Mouse (Mus musculus): Measurements from ENCODE around the gene Banf2. TPM values are rescaled to one million over a fixed set of nuclear protein-coding genes. Genes with fewer than 3 reads are reported as not detected.

The Banf2 gene
- polyA plus RNA-seq, 1 experiment from 2014 or later, result not detected

DNA sequence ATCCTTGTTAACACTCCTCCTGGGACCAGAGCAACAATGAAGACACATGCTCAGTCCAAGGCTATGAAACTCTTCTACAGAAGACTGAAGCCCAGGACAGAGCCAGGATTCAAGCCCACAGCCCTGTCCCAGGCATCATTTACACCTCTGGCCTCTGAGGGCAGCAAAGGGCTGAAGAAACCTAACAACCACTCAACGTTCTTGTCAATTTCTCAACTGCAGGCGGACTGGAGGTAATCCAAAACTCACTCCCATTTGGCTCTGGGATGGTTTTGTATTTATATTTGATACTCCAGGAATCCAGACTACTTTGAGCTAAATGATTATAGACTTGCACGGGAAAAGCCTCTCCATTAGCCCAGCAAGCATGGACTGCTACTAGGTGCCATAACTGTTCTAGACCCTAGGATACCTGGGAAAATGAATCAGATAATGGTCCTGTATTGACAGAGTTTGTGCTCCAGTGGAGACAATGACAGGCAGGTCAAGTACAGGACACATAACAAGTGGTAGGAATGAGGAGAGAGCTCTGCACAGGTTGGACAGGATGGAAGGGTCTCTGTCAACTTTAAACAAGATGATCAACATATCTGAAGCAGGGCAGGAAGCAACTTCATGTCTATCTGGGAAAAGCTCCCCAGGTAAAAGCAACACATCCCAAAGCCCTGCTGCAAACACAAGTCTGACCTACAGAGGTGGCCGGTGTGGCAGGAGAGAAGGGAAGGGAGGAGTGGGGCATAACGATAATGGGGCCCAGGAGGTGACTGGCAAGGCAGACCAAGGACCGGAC, 27.5 kb upstream of the Banf2 start:
- Histone ChIP-seq H3K27ac (ENCODE audit: low read length) (peak overlapping the region; percentile 8; the same call in 1 of the 2 replicates), H3K4me1 (ENCODE audit: insufficient read depth, low read length) (peaks cover 69% of the 10 kb centered on the region), H3K4me3 (ENCODE audit: low read length) (no peak overlapping the region), H3K27me3 (ENCODE audit: insufficient read depth, low read length) (no peaks in the 10 kb centered on the region), H3K4me2 (replicated peaks; ENCODE audit: low read depth, low read length) (no peak overlapping the region), H3K9ac (replicated peaks; ENCODE audit: low read length) (no peak overlapping the region), H3K36me3 (ENCODE audit: insufficient read depth, low read length) (0 out of 2 replicates have a peak, but pooled peaks cover 2% of the 10 kb centered on the region), H3K9me3 (ENCODE audit: low read length) (no peaks in the 10 kb centered on the region)
- 66% methylated on average over 6 of the region's 6 CpGs for WGBS
- ATAC-seq (ENCODE audit: low FRiP score, low TSS enrichment), result no peak

DNA sequence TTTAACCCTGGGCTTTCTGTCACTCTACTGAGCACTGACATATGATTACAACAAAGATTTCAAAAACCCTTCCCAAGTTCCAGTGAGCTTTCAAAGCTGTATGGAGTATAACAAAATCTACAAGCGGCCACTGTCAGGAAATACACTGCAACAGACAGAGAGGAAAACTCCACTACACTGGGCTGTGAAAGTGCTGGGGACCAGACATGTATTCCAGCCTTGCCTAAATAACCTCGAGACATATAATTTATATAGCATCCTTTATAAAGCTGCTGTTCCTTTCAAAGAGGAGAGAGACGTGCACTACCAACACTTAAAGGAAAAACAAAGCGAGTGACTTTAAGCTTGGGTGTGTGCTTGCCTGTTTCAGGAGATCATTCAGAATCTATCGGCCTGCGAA, 26.2 kb upstream of the Banf2 start:
- ATAC-seq (ENCODE audit: low FRiP score, low TSS enrichment), result no peak
- Histone ChIP-seq H3K27me3 (ENCODE audit: insufficient read depth, low read length) (no peaks in the 10 kb centered on the region), H3K9ac (replicated peaks; ENCODE audit: low read length) (no peak overlapping the region), H3K4me1 (ENCODE audit: insufficient read depth, low read length) (peaks cover 66% of the 10 kb centered on the region), H3K9me3 (ENCODE audit: low read length) (no peaks in the 10 kb centered on the region), H3K4me3 (ENCODE audit: low read length) (no peak overlapping the region), H3K4me2 (replicated peaks; ENCODE audit: low read depth, low read length) (no peak overlapping the region), H3K36me3 (ENCODE audit: insufficient read depth, low read length) (0 out of 2 replicates have a peak, but pooled peaks cover 2% of the 10 kb centered on the region), H3K27ac (ENCODE audit: low read length) (no peak overlapping the region)
- WGBS, result 77% methylated on average over 6 of the region's 6 CpGs

GRCm38 (mm10) chr2:144007211-144007610, 25.6 kb upstream of the Banf2 start:
- Histone ChIP-seq H3K27ac (ENCODE audit: low read length) (no peak overlapping the region), H3K9me3 (ENCODE audit: low read length) (no peaks in the 10 kb centered on the region), H3K4me3 (ENCODE audit: low read length) (no peak overlapping the region), H3K9ac (replicated peaks; ENCODE audit: low read length) (no peak overlapping the region), H3K4me1 (ENCODE audit: insufficient read depth, low read length) (peaks cover 64% of the 10 kb centered on the region), H3K4me2 (replicated peaks; ENCODE audit: low read depth, low read length) (no peak overlapping the region), H3K36me3 (ENCODE audit: insufficient read depth, low read length) (0 out of 2 replicates have a peak, but pooled peaks cover 2% of the 10 kb centered on the region), H3K27me3 (ENCODE audit: insufficient read depth, low read length) (no peaks in the 10 kb centered on the region)
- no peak for ATAC-seq (ENCODE audit: low FRiP score, low TSS enrichment)
- WGBS, result 79% methylated on average over 4 of the region's 4 CpGs

DNA sequence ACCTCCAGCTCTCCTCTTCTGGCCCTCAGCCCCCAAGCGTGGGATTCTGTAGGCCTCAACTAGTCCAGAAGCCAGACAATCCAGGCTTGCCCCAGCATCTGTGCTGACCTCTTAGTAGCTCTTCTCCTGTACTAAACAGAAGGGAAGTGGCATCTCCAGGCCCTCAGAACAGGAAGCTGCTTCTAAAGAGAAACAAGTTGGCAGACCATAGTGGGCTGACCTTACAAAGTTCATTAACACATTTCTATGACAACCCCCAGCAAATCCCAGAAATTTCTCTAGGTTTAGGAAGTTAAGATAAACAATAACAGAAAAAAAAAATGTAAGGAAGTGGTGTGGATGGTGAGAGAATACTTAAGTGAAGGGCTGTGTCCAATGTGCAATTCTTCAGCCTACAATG, 23.8 kb upstream of the Banf2 start:
- ATAC-seq (ENCODE audit: low FRiP score, low TSS enrichment), result no peak
- Histone ChIP-seq H3K9ac (replicated peaks; ENCODE audit: low read length) (peak overlapping the region; percentile 25; the same call in 1 of the 2 replicates), H3K4me1 (ENCODE audit: insufficient read depth, low read length) (peaks cover 53% of the 10 kb centered on the region), H3K36me3 (ENCODE audit: insufficient read depth, low read length) (0 out of 2 replicates have a peak, but pooled peaks cover 2% of the 10 kb centered on the region), H3K27ac (ENCODE audit: low read length) (peak overlapping the region; percentile 96; the same call in 1 of the 2 replicates), H3K9me3 (ENCODE audit: low read length) (no peaks in the 10 kb centered on the region), H3K4me2 (replicated peaks; ENCODE audit: low read depth, low read length) (peak overlapping the region; percentile 60), H3K4me3 (ENCODE audit: low read length) (peak overlapping the region; percentile 81), H3K27me3 (ENCODE audit: insufficient read depth, low read length) (no peaks in the 10 kb centered on the region)
- 76% methylated on average over 1 of the region's 1 CpGs for WGBS

DNA sequence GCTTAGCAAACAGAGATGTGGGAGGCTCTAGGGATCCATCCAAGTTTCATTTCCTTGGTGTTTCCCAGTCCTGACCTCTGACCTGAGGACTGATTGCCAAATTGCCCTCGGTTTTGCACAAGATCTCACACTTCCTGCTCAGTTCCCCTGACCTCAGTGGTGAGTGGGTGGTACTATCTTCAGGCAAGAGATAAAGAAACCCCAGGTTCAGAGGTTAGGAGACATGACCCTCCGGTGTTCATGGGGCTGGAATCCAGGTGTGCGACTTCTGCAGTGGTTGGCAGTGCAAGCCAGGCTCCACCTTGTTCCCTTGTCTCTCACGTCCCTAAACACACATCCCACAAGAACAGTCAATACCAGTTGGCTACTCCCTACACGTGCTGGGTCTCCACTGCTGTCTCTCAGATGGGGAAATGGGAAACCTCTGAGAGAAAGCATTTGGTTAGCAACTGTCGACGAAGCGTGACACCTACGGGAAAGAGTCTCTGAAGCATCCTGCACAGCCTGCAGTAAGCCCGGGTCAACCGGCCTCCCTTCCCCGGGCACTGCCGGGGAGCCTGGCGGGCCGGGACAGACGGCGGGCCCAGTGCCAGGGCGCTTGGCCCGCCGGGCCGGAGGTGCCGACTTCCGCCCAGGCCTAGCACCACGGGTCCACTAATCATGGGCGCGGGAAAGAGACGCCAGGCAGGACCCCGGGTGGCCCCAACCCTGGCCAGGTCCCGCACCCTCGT, 23.1 kb upstream of the Banf2 start:
- WGBS, result 1% methylated on average over 29 of the region's 30 CpGs
- peak overlapping the region; percentile 90 for H3K9ac ChIP-seq (replicated peaks; ENCODE audit: low read length)
- H3K4me2 ChIP-seq (replicated peaks; ENCODE audit: low read depth, low read length), result peak overlapping the region; percentile 60
- 0 out of 2 replicates have a peak, but pooled peaks cover 2% of the 10 kb centered on the region for H3K36me3 ChIP-seq (ENCODE audit: insufficient read depth, low read length)
- H3K4me3 ChIP-seq (ENCODE audit: low read length), result peak overlapping the region; percentile 81
- H3K27ac ChIP-seq (ENCODE audit: low read length), result peak overlapping the region; percentile 96
- no peaks in the 10 kb centered on the region for H3K27me3 ChIP-seq (ENCODE audit: insufficient read depth, low read length)
- H3K9me3 ChIP-seq (ENCODE audit: low read length), result no peaks in the 10 kb centered on the region
- H3K4me1 ChIP-seq (ENCODE audit: insufficient read depth, low read length), result peaks cover 48% of the 10 kb centered on the region
- peak; percentile 17 for ATAC-seq (ENCODE audit: low FRiP score, low TSS enrichment)

- Histone ChIP-seq H3K4me3 (ENCODE audit: low read length) (peak overlapping the region; percentile 81), H3K9me3 (ENCODE audit: low read length) (no peaks in the 10 kb centered on the region), H3K4me1 (ENCODE audit: insufficient read depth, low read length) (peaks cover 41% of the 10 kb centered on the region), H3K27ac (ENCODE audit: low read length) (peak overlapping the region; percentile 96), H3K36me3 (ENCODE audit: insufficient read depth, low read length) (0 out of 2 replicates have a peak, but pooled peaks cover 2% of the 10 kb centered on the region), H3K9ac (replicated peaks; ENCODE audit: low read length) (peak overlapping the region; percentile 90), H3K27me3 (ENCODE audit: insufficient read depth, low read length) (no peaks in the 10 kb centered on the region), H3K4me2 (replicated peaks; ENCODE audit: low read depth, low read length) (peak overlapping the region; percentile 60)
- WGBS, result under 1% methylated on average over 89 of the region's 107 CpGs
- peak; percentile 49 for ATAC-seq (ENCODE audit: low FRiP score, low TSS enrichment)
These were observed 22.4 kb upstream of the Banf2 start for GRCm38 (mm10) chr2:144010282-144011044.

GRCm38 (mm10) chr2:144011080-144011551, 21.7 kb upstream of the Banf2 start, which contains the start of gene Rrbp1:
Rrbp1 (minus strand) TSS chr2:144011263.
- peak within 1 kb of the TSS; percentile 90 for H3K9ac ChIP-seq (replicated peaks; ENCODE audit: low read length)
- no peaks in the 10 kb centered on the region for H3K9me3 ChIP-seq (ENCODE audit: low read length)
- peak within 1 kb of the TSS; percentile 96 for H3K27ac ChIP-seq (ENCODE audit: low read length)
- peak within 1 kb of the TSS; percentile 60 for H3K4me2 ChIP-seq (replicated peaks; ENCODE audit: low read depth, low read length)
- ATAC-seq (ENCODE audit: low FRiP score, low TSS enrichment), result peak; percentile 98
- H3K36me3 ChIP-seq (ENCODE audit: insufficient read depth, low read length), result 0 out of 2 replicates have a peak, but pooled peaks cover 2% of the 10 kb centered on the region
- 0% methylated on average over 53 of the region's 53 CpGs for WGBS
- H3K4me3 ChIP-seq (ENCODE audit: low read length), result peak within 1 kb of the TSS; percentile 81
- peaks cover 34% of the 10 kb centered on the region for H3K4me1 ChIP-seq (ENCODE audit: insufficient read depth, low read length)
- no peaks in the 10 kb centered on the region for H3K27me3 ChIP-seq (ENCODE audit: insufficient read depth, low read length)

DNA sequence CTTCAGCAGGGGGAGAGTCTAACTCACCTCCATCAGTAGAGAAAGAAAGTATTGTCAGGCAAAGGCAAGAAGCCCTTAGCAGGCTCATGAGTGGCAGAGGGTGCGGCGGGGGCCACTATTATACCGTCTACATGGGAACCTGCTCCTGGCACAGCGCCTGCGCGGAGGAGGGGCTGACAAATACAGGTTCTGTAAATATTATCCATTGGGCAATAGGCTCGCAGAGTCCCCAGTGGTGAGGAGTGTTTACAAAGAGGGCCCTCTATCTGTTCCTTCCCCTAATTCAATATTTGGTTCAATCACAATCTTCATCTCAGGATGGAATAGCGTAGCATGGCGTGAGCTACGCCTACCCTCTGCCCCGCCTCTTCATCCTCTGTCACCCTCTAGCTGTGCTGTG, 18.8 kb upstream of the Banf2 start:
- no peaks in the 10 kb centered on the region for H3K27me3 ChIP-seq (ENCODE audit: insufficient read depth, low read length)
- WGBS, result 82% methylated on average over 11 of the region's 11 CpGs
- H3K9ac ChIP-seq (replicated peaks; ENCODE audit: low read length), result no peak overlapping the region
- H3K36me3 ChIP-seq (ENCODE audit: insufficient read depth, low read length), result no peaks in the 10 kb centered on the region
- H3K9me3 ChIP-seq (ENCODE audit: low read length), result no peaks in the 10 kb centered on the region
- no peak overlapping the region for H3K4me3 ChIP-seq (ENCODE audit: low read length)
- H3K4me2 ChIP-seq (replicated peaks; ENCODE audit: low read depth, low read length), result no peak overlapping the region
- ATAC-seq (ENCODE audit: low FRiP score, low TSS enrichment), result no peak
- peaks cover 9% of the 10 kb centered on the region for H3K4me1 ChIP-seq (ENCODE audit: insufficient read depth, low read length)
- no peak overlapping the region for H3K27ac ChIP-seq (ENCODE audit: low read length)

DNA sequence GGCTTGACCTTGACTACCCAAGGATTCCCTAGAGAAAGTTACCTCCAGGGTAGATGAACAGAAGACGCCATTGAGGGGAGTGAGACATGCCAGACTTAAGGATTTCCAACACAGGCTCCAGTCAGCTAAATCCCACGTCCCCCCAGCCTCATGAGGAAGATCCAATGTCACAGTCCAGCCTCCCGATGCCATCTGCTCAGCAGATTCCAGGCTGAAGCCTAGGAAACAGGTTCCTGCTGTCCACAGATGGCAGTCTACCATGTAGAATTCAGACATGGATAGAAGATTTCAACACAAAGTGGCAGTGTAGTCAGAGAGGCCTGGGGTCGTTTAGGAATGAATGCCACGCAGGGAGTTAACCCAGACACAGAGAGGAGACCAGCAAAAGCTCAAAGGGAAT, 18.4 kb upstream of the Banf2 start:
- Histone ChIP-seq H3K4me3 (ENCODE audit: low read length) (no peak overlapping the region), H3K27ac (ENCODE audit: low read length) (no peak overlapping the region)
- WGBS, result 60% methylated on average over 5 of the region's 5 CpGs

More for the DNA sequence above, 18.4 kb upstream of the Banf2 start:
- Histone ChIP-seq H3K27me3 (ENCODE audit: insufficient read depth, low read length) (no peaks in the 10 kb centered on the region), H3K9ac (replicated peaks; ENCODE audit: low read length) (no peak overlapping the region), H3K36me3 (ENCODE audit: insufficient read depth, low read length) (no peaks in the 10 kb centered on the region), H3K9me3 (ENCODE audit: low read length) (no peaks in the 10 kb centered on the region), H3K4me1 (ENCODE audit: insufficient read depth, low read length) (peaks cover 5% of the 10 kb centered on the region), H3K4me2 (replicated peaks; ENCODE audit: low read depth, low read length) (no peak overlapping the region)
- no peak for ATAC-seq (ENCODE audit: low FRiP score, low TSS enrichment)

All from kidney, embryonic 16.5 days (tissue).